Mouse (Mus musculus) thymus, adult 2 months (tissue): ENCODE results near the gene Mapkapk5. TPM values are rescaled to one million over a fixed set of nuclear protein-coding genes. Genes with fewer than 3 reads are reported as not detected.

Source experiments
- DNase-seq: peaks from one replicate; pipeline ENCODE4 v3.0.0; 2021
- H3K27ac ChIP-seq: fragments of 200-500 bp; 2 replicates; pipeline ENCODE4 v1.5.1; 2012; ENCODE audit warnings: low read length, control low read depth; ENCODE audit not compliant: control insufficient read depth, insufficient read depth
- H3K27me3 ChIP-seq: fragments of 200-500 bp; 2 replicates; pipeline ENCODE4 v1.6.1; 2012; ENCODE audit warnings: mild to moderate bottlenecking, low read length, moderate library complexity, mixed read lengths; ENCODE audit not compliant: control insufficient read depth, insufficient read depth
- H3K36me3 ChIP-seq: fragments of 200-500 bp; 2 replicates; pipeline ENCODE4 v1.6.1; 2012; ENCODE audit warnings: mild to moderate bottlenecking, low read length, moderate library complexity; ENCODE audit not compliant: control insufficient read depth, insufficient read depth
- H3K4me1 ChIP-seq: fragments of 200-500 bp; replicated peaks from 2 replicates; pipeline ENCODE4 v1.6.1; 2012; ENCODE audit warnings: low read length; ENCODE audit not compliant: control insufficient read depth, insufficient read depth
- H3K4me3 ChIP-seq: fragments of 200-500 bp; 2 replicates; pipeline ENCODE4 v1.5.1; 2012; ENCODE audit warnings: mild to moderate bottlenecking, low read length, control low read depth, moderate library complexity; ENCODE audit not compliant: control insufficient read depth, insufficient read depth
- CTCF ChIP-seq: fragments of 200-500 bp; IDR thresholded peaks from 2 replicates; pipeline ENCODE4 v1.5.1; 2012; ENCODE audit warnings: mild to moderate bottlenecking, control low read depth, low read length, moderate library complexity, borderline replicate concordance; ENCODE audit not compliant: control insufficient read depth, poor library complexity, insufficient read depth; ENCODE audit errors: extremely low read depth
- POLR2A ChIP-seq: fragments of 200-500 bp; IDR thresholded peaks from 2 replicates; pipeline ENCODE4 v1.6.1; 2012; ENCODE audit warnings: mild to moderate bottlenecking, low read length, control low read depth, moderate library complexity; ENCODE audit not compliant: control insufficient read depth, poor library complexity, insufficient read depth; ENCODE audit errors: extremely low read depth
- WGBS: fragments of 180-500 bp; shearing (Covaris S2); methylation state at CpG from one replicate; pipeline ENCODE4 v1.1.7; 2018; 5-methylcytosine and 5-hydroxymethylcytosine counted together
- polyA plus RNA-seq: library from polyadenylated mRNA; depleted of rRNA; stranded (reverse); fragments of >200 nt; gene quantifications from 2 replicates; pipeline ENCODE4 v1.2.3, GENCODE M21; 2012

The Mapkapk5 gene
- polyA plus RNA-seq, 1 experiment = 49.3 TPM

GRCm38 (mm10) chr5:121543370-121543769 lies 2.3 kb downstream of the Mapkapk5 start:
- Histone ChIP-seq H3K27me3 (no peaks in the 10 kb centered on the region), H3K4me3 (no peak overlapping the region), H3K4me1 (peaks cover 10% of the 10 kb centered on the region), H3K36me3 (no peaks in the 10 kb centered on the region), H3K27ac (no peak overlapping the region)
- no peak for DNase-seq
- WGBS = 80% methylated on average over 3 of the region's 3 CpGs
- TF ChIP-seq CTCF (no peak), POLR2A (no peak)

- Histone ChIP-seq H3K4me3 (no peak overlapping the region), H3K27ac (no peak overlapping the region), H3K4me1 (peaks cover 10% of the 10 kb centered on the region), H3K36me3 (peaks cover 16% of the 10 kb centered on the region), H3K27me3 (no peaks in the 10 kb centered on the region)
- TF ChIP-seq CTCF (no peak), POLR2A (no peak)
- DNase-seq = no peak
- 81% methylated on average over 7 of the region's 7 CpGs for WGBS
Observed at GRCm38 (mm10) chr5:121541235-121541634, 4.5 kb downstream of the Mapkapk5 start.

GRCm38 (mm10) chr5:121540066-121540465 lies 5.6 kb downstream of the Mapkapk5 start:
- TF ChIP-seq POLR2A = no peak
- TF ChIP-seq CTCF = no peak
- peaks cover 10% of the 10 kb centered on the region for H3K4me1 ChIP-seq
- DNase-seq = no peak
- H3K4me3 ChIP-seq = no peak overlapping the region
- H3K27me3 ChIP-seq = no peaks in the 10 kb centered on the region
- H3K27ac ChIP-seq = no peak overlapping the region
- WGBS = 94% methylated on average over 5 of the region's 5 CpGs
- peaks cover 25% of the 10 kb centered on the region for H3K36me3 ChIP-seq

GRCm38 (mm10) chr5:121537588-121537987 lies 8.1 kb downstream of the Mapkapk5 start:
- no peak for DNase-seq
- no peak for TF ChIP-seq CTCF
- no peak for TF ChIP-seq POLR2A
- Histone ChIP-seq H3K27ac (no peak overlapping the region), H3K27me3 (no peaks in the 10 kb centered on the region), H3K4me1 (0 out of 2 replicates have a peak, but pooled peaks cover 2% of the 10 kb centered on the region), H3K4me3 (no peak overlapping the region), H3K36me3 (peaks cover 42% of the 10 kb centered on the region)
- WGBS = 98% methylated on average over 2 of the region's 2 CpGs

DNA sequence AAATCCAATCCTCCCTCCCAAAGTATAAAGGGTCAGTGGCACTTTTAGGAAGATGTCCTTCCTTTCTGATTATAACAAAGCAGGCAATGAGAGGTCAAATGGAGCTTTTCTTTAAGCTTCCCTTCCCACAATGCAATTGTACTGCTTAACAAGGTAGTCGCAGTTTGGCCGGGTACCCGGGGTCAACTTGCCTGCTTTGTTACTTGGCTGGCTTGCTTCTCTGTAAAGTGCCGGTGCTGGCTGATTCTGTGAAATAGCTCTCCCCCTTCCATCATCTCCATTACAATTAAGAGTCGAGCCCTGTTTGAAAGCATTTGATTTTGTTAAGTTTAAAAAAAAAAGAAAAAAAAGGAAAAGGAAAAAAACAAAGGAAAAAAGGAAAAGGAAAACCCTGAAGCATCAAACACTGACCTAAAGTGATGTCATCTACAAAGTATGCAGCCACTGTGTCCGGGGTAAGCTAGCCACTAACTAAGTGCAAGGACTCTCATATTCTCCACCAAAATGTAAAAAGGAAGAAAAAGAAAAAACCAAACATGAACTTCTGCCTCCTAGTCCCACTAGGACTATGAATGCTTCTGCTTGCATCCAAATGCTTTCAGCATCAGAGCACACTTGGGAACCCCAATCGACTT lies 8.7 kb downstream of the Mapkapk5 start:
- peaks cover 42% of the 10 kb centered on the region for H3K36me3 ChIP-seq
- WGBS = 88% methylated on average over 7 of the region's 7 CpGs
- no peaks in the 10 kb centered on the region for H3K4me1 ChIP-seq
- no peak for DNase-seq
- H3K27ac ChIP-seq = no peak overlapping the region
- no peaks in the 10 kb centered on the region for H3K27me3 ChIP-seq
- TF ChIP-seq POLR2A = no peak
- no peak overlapping the region for H3K4me3 ChIP-seq

GRCm38 (mm10) chr5:121535116-121535515 lies 10.6 kb downstream of the Mapkapk5 start:
- no peak overlapping the region for H3K27ac ChIP-seq
- no peak overlapping the region for H3K4me3 ChIP-seq
- H3K4me1 ChIP-seq = no peaks in the 10 kb centered on the region
- WGBS = 71% methylated on average over 3 of the region's 3 CpGs
- TF ChIP-seq CTCF (no peak), POLR2A (no peak)
- H3K36me3 ChIP-seq = peaks cover 53% of the 10 kb centered on the region
- DNase-seq = no peak
- H3K27me3 ChIP-seq = no peaks in the 10 kb centered on the region

DNA sequence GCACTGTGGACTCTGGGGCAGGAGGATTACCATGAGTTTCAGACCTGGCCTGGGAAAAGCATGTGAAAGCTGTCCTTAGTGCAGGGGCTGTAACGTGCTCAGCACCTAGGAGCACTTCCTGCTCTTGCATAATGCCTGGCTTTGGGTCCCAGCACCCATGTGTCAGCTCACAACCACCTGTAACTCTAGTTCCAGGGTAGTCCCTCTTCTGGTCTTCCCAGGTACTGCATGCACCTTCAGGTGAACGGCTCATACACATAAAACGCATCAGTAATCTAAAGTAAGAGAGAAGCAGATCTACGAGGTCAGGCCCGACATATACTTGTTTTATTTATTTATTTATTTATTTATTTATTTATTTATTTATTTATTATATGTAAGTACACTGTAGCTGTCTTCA lies 11.2 kb downstream of the Mapkapk5 start:
- no peaks in the 10 kb centered on the region for H3K4me1 ChIP-seq
- TF ChIP-seq POLR2A (no peak), CTCF (0 out of 2 replicates have a peak, but pooled peaks have one; percentile 23)
- no peak overlapping the region for H3K4me3 ChIP-seq
- H3K27ac ChIP-seq = no peak overlapping the region
- H3K27me3 ChIP-seq = no peaks in the 10 kb centered on the region
- H3K36me3 ChIP-seq = peaks cover 59% of the 10 kb centered on the region
- DNase-seq = peak; percentile 28
- 97% methylated on average over 5 of the region's 5 CpGs for WGBS
